Mouse (Mus musculus) liver, embryonic 16.5 days (tissue): Measurements from ENCODE around the gene Wwp2. TPM values are rescaled to one million over a fixed set of nuclear protein-coding genes. Genes with fewer than 3 reads are reported as not detected.
"Not testable (repeated sequence)": the region's sequence is repeated elsewhere in the genome, so short reads cannot be mapped to it uniquely, and the experiment has no call there.

Experiments used
- ATAC-seq: fragments of 200-750 bp; cut with Nextera tagmentation; 2 replicates; pipeline ENCODE4 v1.8.0; 2017; ENCODE audit warnings: low read depth, mild to moderate bottlenecking, moderate number of reproducible peaks, moderate library complexity
- H3K27ac ChIP-seq: fragments of 300-500 bp; sonication (generic); 2 replicates; pipeline ENCODE4 v1.5.1; 2014; ENCODE audit warnings: mild to moderate bottlenecking, low read length
- H3K27me3 ChIP-seq: fragments of 300-500 bp; sonication (generic); 2 replicates; pipeline ENCODE4 v1.6.1; 2014; ENCODE audit warnings: low read depth, low read length, mixed read lengths; ENCODE audit not compliant: control insufficient read depth, insufficient read depth
- H3K36me3 ChIP-seq: fragments of 300-500 bp; sonication (generic); 2 replicates; pipeline ENCODE4 v1.6.1; 2014; ENCODE audit warnings: mild to moderate bottlenecking; ENCODE audit not compliant: control insufficient read depth, insufficient read depth
- H3K4me1 ChIP-seq: fragments of 300-500 bp; sonication (generic); 2 replicates; pipeline ENCODE4 v1.6.1; 2014; ENCODE audit warnings: low read depth, low read length, mixed read lengths; ENCODE audit not compliant: control insufficient read depth
- H3K4me2 ChIP-seq: fragments of 300-500 bp; sonication (generic); 2 replicates; pipeline ENCODE4 v1.6.1; 2014; ENCODE audit warnings: low read depth, low read length, mixed read lengths
- H3K4me3 ChIP-seq: fragments of 300-500 bp; sonication (generic); 2 replicates; pipeline ENCODE4 v1.5.1; 2014; ENCODE audit warnings: low read depth, mild to moderate bottlenecking, low read length
- H3K9ac ChIP-seq: fragments of 300-500 bp; sonication (generic); 2 replicates; pipeline ENCODE4 v1.6.1; 2014; ENCODE audit warnings: low read depth, low read length
- H3K9me3 ChIP-seq: fragments of 300-500 bp; sonication (generic); replicated peaks from 2 replicates; pipeline ENCODE4 v1.6.1; 2016; ENCODE audit warnings: low read length; ENCODE audit not compliant: control insufficient read depth
- WGBS: fragments of 180-500 bp; shearing (Covaris S2); extraction: QIAGEN DNeasy Blood & Tissue Kit; methylation state at CpG from one replicate; pipeline ENCODE4 v1.1.7; 2014; ENCODE audit not compliant: insufficient replicate concordance; 5-methylcytosine and 5-hydroxymethylcytosine counted together
- polyA plus RNA-seq: library from polyadenylated mRNA; unstranded; fragments of >200 nt; fragmentation: Nextera tagmentation; extraction: Ambion mirVana; gene quantifications from 2 replicates; pipeline ENCODE4 v1.2.1, GENCODE M21; 2015

Wwp2 gene
- polyA plus RNA-seq, 1 experiment from 2014 or later: 32.7 TPM

DNA sequence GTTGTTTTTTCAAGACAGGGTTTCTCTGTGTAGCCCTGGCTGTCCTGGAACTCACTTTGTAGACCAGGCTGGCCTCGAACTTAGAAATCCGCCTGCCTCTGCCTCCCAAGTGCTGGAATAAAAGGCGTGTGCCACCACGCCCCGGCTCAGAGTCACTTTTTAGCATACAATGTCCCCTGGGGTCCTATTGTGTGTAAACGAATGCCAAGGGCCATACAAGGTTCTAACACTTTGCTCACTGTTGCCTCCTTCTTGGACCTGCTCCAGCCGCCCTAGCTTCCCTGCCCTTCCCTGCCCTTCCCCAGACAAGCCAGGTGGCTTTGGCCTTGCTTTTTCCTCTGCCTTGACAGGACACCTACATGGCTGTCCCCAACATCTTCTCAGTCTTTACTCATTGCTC is 40.6 kb downstream of the Wwp2 start:
- ATAC-seq, H3K27ac ChIP-seq, H3K4me3 ChIP-seq, H3K36me3 ChIP-seq, H3K9me3 ChIP-seq, H3K9ac ChIP-seq, H3K4me2 ChIP-seq, H3K4me1 ChIP-seq, H3K27me3 ChIP-seq: not testable (repeated sequence)
- WGBS: 72% methylated on average over 7 of the region's 7 CpGs

DNA sequence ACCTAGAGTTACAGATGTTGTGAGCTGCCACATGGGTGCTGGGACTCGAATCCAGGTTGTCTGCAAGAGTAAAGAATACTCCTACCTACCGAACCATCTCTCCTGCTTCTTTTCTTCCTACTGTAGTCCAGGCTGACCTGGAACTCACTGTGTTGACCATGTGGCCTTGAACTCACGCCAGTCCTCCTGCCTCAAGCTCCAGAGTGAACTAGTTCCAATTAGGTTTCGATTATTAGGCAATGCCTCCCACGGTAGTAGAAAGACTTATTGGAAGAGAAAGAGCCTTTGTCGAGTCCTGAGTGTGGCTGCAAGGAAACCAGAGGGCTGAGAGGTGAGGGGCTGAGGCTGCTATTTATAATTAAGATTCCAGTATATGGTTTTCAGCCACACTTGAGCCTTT is 42.6 kb downstream of the Wwp2 start:
- H3K27me3 ChIP-seq: no peaks in the 10 kb centered on the region
- no peaks in the 10 kb centered on the region for H3K4me1 ChIP-seq
- H3K9me3 ChIP-seq: no peaks in the 10 kb centered on the region
- H3K27ac ChIP-seq: no peak overlapping the region
- no peak overlapping the region for H3K9ac ChIP-seq
- no peak for ATAC-seq
- H3K4me3 ChIP-seq: no peak overlapping the region
- H3K36me3 ChIP-seq: no peaks in the 10 kb centered on the region
- H3K4me2 ChIP-seq: no peak overlapping the region
- 76% methylated on average over 6 of the region's 6 CpGs for WGBS

DNA sequence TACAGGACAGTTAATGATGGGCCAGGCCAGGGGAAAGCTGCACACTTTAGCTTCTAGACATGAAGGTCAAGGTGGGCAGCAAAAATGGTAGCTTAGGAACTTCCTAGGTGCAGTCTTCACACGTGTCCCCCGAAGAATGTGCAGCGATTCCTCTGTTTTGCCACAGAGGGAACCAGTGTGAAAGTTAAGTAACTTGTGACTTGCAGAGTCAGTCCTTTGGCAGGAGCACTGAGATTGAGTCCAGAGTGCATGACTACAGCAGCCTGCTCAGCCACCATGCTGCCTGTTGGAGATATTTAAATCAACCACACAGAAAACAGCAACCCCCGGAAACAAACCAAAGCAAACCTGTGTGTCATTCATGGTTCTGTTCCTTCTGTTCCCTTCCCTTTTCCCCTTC is 44.3 kb downstream of the Wwp2 start:
- no peak overlapping the region for H3K4me2 ChIP-seq
- no peaks in the 10 kb centered on the region for H3K4me1 ChIP-seq
- no peak for ATAC-seq
- no peaks in the 10 kb centered on the region; the same call in 1 of the 2 replicates for H3K36me3 ChIP-seq
- no peak overlapping the region for H3K4me3 ChIP-seq
- no peaks in the 10 kb centered on the region for H3K9me3 ChIP-seq
- no peak overlapping the region for H3K9ac ChIP-seq
- no peak overlapping the region for H3K27ac ChIP-seq
- 81% methylated on average over 4 of the region's 4 CpGs for WGBS
- no peaks in the 10 kb centered on the region for H3K27me3 ChIP-seq

DNA sequence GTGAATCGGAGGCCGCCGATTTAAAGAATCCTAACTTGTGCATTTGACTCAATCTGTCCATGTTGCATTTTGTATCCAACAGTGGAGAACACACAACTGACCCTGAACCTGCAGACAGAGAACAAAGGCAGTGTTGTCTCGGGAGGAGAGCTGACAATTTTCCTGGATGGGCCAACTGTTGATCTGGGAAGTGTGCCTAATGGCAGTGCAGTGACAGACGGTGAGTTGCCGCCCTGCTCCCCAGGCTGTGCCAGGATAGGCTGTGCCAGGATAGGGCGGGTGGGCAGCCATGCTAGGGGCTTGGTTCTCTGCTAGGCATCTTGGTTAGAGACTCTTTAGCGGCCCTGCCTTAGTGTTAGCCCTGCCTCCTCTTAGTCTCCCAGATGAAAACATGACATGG is 47.1 kb downstream of the Wwp2 start:
- 91% methylated on average over 8 of the region's 8 CpGs for WGBS
- Histone ChIP-seq H3K27ac (no peak overlapping the region), H3K9me3 (no peaks in the 10 kb centered on the region), H3K36me3 (no peaks in the 10 kb centered on the region; the same call in 1 of the 2 replicates), H3K4me1 (peaks cover 2% of the 10 kb centered on the region; the same call in 1 of the 2 replicates), H3K4me3 (no peak overlapping the region), H3K27me3 (no peaks in the 10 kb centered on the region), H3K4me2 (no peak overlapping the region), H3K9ac (no peak overlapping the region)
- ATAC-seq: no peak

DNA sequence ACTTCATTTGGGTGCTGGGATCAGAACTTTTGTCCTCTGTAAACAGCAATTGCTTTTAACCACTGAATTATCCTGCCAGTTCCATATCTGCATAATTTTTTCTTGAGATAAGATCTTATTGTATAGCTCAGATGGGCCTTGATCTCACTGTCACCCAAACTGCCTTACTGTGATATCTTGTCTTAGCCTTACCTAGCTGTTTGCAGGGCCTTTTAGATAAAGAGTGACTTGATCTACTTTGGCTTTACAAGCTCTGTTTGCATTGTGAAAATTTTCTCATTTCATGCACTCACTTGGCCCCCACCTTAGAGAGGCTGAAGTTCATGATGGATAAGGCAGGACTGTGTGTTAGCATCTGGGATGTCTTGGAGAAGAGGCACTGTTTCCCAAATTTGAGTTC is 48.8 kb downstream of the Wwp2 start:
- no peak for ATAC-seq

DNA sequence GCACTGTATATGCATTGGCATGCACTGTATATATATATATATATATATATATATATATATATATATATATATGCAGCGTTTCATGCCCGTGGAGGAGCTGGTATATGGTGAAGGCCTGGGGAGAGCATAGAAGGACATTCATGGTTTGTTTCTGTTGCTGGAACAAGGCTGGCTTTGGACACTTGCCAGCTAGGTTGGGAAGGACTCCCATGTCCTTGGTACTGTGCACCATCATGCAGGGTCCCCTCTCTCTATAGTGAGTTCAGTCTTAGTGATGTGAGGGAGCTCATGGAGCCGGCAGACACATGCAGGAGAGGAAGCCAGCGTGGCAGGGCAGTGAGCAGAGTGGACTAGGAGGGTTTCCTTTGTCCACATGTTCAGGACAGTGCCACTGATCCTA is 52.4 kb downstream of the Wwp2 start:
- WGBS: 59% methylated on average over 4 of the region's 4 CpGs
- Histone ChIP-seq H3K4me2 (no peak overlapping the region), H3K4me3 (no peak overlapping the region), H3K9me3 (no peaks in the 10 kb centered on the region), H3K36me3 (no peaks in the 10 kb centered on the region; the same call in 1 of the 2 replicates), H3K9ac (no peak overlapping the region), H3K27ac (no peak overlapping the region), H3K27me3 (no peaks in the 10 kb centered on the region), H3K4me1 (peaks cover 12% of the 10 kb centered on the region)
- no peak for ATAC-seq

More for the DNA sequence above, 48.8 kb downstream of the Wwp2 start:
- no peak overlapping the region for H3K27ac ChIP-seq
- H3K4me3 ChIP-seq: no peak overlapping the region
- no peaks in the 10 kb centered on the region for H3K9me3 ChIP-seq
- peaks cover 12% of the 10 kb centered on the region for H3K4me1 ChIP-seq
- H3K36me3 ChIP-seq: no peaks in the 10 kb centered on the region; the same call in 1 of the 2 replicates
- no peak overlapping the region for H3K4me2 ChIP-seq
- no peak overlapping the region for H3K9ac ChIP-seq
- H3K27me3 ChIP-seq: no peaks in the 10 kb centered on the region

DNA sequence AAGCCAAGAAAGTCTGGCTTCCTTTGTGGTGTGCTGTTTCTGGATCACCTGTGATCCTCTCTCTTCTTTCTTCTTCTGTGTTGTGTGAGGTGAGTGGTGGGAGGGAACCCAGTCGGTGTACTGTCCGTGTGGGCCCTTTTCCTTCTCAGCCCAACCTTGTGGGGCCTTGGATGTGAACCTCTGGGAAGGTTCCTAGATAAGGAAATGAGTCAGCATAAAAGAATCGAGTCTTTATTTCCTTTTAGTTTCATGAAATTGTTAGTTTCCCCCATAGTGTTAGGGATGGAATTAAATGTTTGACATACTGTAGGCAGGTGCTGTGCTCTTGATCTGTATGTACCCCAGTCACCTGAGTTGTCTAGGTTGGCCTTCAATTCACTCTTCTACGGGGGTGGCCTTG is 52.9 kb downstream of the Wwp2 start:
- ATAC-seq: peak; percentile 50; the same call in 1 of the 2 replicates
- 21% methylated on average over 4 of the region's 4 CpGs for WGBS
- Histone ChIP-seq H3K4me1 (peaks cover 12% of the 10 kb centered on the region), H3K9me3 (no peaks in the 10 kb centered on the region), H3K27me3 (no peaks in the 10 kb centered on the region), H3K9ac (no peak overlapping the region), H3K4me2 (no peak overlapping the region), H3K36me3 (no peaks in the 10 kb centered on the region; the same call in 1 of the 2 replicates), H3K4me3 (no peak overlapping the region), H3K27ac (no peak overlapping the region)

DNA sequence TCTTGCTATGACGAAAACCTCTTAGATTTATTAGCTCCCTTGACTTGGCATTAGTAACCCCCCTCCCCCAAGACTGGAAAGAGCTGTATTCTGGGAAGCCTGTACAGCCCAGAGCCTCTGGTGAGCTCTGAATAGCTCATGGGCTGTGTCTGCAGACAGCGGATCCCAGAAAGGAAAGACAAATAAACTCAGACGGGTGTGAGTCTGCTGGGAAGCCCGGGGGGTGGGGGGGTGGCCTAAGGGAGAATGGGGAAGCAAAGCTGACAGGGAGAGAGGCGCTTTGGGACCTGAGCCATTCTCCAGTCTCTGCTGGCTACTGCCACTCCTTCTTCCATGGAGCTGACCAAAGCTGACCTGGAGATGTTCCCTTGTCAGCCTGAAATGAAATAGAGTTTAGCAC is 53.8 kb downstream of the Wwp2 start:
- H3K27me3 ChIP-seq: no peaks in the 10 kb centered on the region
- H3K4me2 ChIP-seq: no peak overlapping the region
- no peaks in the 10 kb centered on the region for H3K36me3 ChIP-seq
- no peak for ATAC-seq
- H3K9ac ChIP-seq: no peak overlapping the region
- no peak overlapping the region for H3K27ac ChIP-seq
- WGBS: 38% methylated on average over 5 of the region's 5 CpGs
- H3K4me3 ChIP-seq: no peak overlapping the region
- H3K4me1 ChIP-seq: peaks cover 12% of the 10 kb centered on the region
- H3K9me3 ChIP-seq: no peaks in the 10 kb centered on the region

DNA sequence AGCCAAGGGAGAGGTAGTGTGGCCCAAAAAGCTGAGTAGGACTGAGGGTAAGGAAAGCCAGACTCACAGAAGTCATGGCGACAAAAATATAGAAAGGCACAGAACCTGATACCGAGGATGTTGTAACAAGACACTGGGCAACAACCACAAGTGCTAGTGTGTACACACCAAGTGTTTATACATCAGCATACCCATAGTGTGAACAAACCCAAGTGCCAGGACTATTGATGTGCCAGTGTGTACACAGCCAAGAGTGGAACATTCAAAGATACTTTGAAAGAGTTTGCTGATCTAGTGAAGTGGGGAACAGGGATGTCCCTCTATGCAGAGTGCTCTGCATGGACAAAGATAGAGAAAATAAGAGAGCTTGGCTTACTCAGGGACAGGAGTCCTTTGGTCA is 54.5 kb downstream of the Wwp2 start:
- no peak for ATAC-seq

More for the DNA sequence above, 54.5 kb downstream of the Wwp2 start:
- Histone ChIP-seq H3K27ac (no peak overlapping the region), H3K27me3 (no peaks in the 10 kb centered on the region), H3K9me3 (no peaks in the 10 kb centered on the region), H3K4me3 (no peak overlapping the region), H3K9ac (no peak overlapping the region), H3K4me2 (no peak overlapping the region), H3K4me1 (peaks cover 12% of the 10 kb centered on the region), H3K36me3 (no peaks in the 10 kb centered on the region)
- WGBS: 73% methylated on average over 2 of the region's 2 CpGs
